Mouse (Mus musculus): Measurements from ENCODE around the gene Krt7. TPM values are rescaled to one million over a fixed set of nuclear protein-coding genes. Genes with fewer than 3 reads are reported as not detected.

Gene Krt7
- total and polyA plus RNA-seq, 3 experiments: 0.13 to 0.49 TPM; not detected in 1

GRCm38 (mm10) chr15:101455891-101456290 is 45.0 kb downstream of the Krt7 start:
- TF ChIP-seq GATA2 (IDR thresholded peaks at IDR 0.05; ENCODE audit: borderline replicate concordance, low read depth, low read length) (no peak), CTCF (IDR thresholded peaks at IDR 0.05; ENCODE audit: low read depth, low read length) (no peak), TAL1 (conservative IDR thresholded peaks at IDR 0.05; ENCODE audit: low read depth, low read length) (no peak), POLR2AphosphoS5 (IDR thresholded peaks at IDR 0.05; ENCODE audit: insufficient replicate concordance, low read depth, low read length) (no peak), GATA1 (IDR thresholded peaks at IDR 0.05; ENCODE audit: borderline replicate concordance, low read length) (no peak)
- no peak overlapping the region for H3K4me3 ChIP-seq (ENCODE audit: low read depth, low read length)
- no peaks in the 10 kb centered on the region for H3K36me3 ChIP-seq (replicated peaks)
- H3K27me3 ChIP-seq (ENCODE audit: insufficient read depth, low read length): no peaks in the 10 kb centered on the region
- no peaks in the 10 kb centered on the region for H3K4me1 ChIP-seq (ENCODE audit: insufficient read depth, low read depth, low read length)
- ATAC-seq (ENCODE audit: extremely low read depth, insufficient number of reproducible peaks, low FRiP score, poor library complexity, severe bottlenecking) (no peak), DNase-seq (ENCODE audit: low spot score) (no peak)
- peaks cover 62% of the 10 kb centered on the region for H3K9me3 ChIP-seq (replicated peaks)

- Histone ChIP-seq H3K27me3 (ENCODE audit: insufficient read depth, low read length) (no peaks in the 10 kb centered on the region), H3K9me3 (replicated peaks) (peaks cover 62% of the 10 kb centered on the region), H3K4me1 (ENCODE audit: insufficient read depth, low read depth, low read length) (no peaks in the 10 kb centered on the region), H3K36me3 (replicated peaks) (no peaks in the 10 kb centered on the region), H3K4me3 (ENCODE audit: low read depth, low read length) (no peak overlapping the region)
- ATAC-seq (ENCODE audit: extremely low read depth, insufficient number of reproducible peaks, low FRiP score, poor library complexity, severe bottlenecking): no peak
- no peak for TF ChIP-seq GATA2 (IDR thresholded peaks at IDR 0.05; ENCODE audit: borderline replicate concordance, low read depth, low read length)
- no peak for TF ChIP-seq POLR2AphosphoS5 (IDR thresholded peaks at IDR 0.05; ENCODE audit: insufficient replicate concordance, low read depth, low read length)
- TF ChIP-seq TAL1 (conservative IDR thresholded peaks at IDR 0.05; ENCODE audit: low read depth, low read length): no peak
- TF ChIP-seq CTCF (IDR thresholded peaks at IDR 0.05; ENCODE audit: low read depth, low read length): no peak
- no peak for TF ChIP-seq GATA1 (IDR thresholded peaks at IDR 0.05; ENCODE audit: borderline replicate concordance, low read length)
- DNase-seq (ENCODE audit: low spot score): no peak
Observed at GRCm38 (mm10) chr15:101458361-101458930, 47.6 kb downstream of the Krt7 start.

- no peaks in the 10 kb centered on the region for H3K4me1 ChIP-seq (ENCODE audit: insufficient read depth, low read depth, low read length)
- H3K27me3 ChIP-seq (ENCODE audit: insufficient read depth, low read length): no peaks in the 10 kb centered on the region
- ATAC-seq (ENCODE audit: extremely low read depth, insufficient number of reproducible peaks, low FRiP score, poor library complexity, severe bottlenecking): no peak
- no peak overlapping the region for H3K4me3 ChIP-seq (ENCODE audit: low read depth, low read length)
- no peaks in the 10 kb centered on the region for H3K36me3 ChIP-seq (replicated peaks)
- peaks cover 61% of the 10 kb centered on the region for H3K9me3 ChIP-seq (replicated peaks)
- no peak for DNase-seq (ENCODE audit: low spot score)
- no peak for TF ChIP-seq TAL1 (conservative IDR thresholded peaks at IDR 0.05; ENCODE audit: low read depth, low read length)
Observed at GRCm38 (mm10) chr15:101459283-101459682, 48.4 kb downstream of the Krt7 start.

GRCm38 (mm10) chr15:101463651-101464050 is 52.8 kb downstream of the Krt7 start, which contains the start of gene Krt81:
Gene Krt81, minus strand, starts transcription at chr15:101463751.
- peaks cover 36% of the 10 kb centered on the region for H3K9me3 ChIP-seq (replicated peaks)
- no peak within 1 kb of the TSS for H3K4me3 ChIP-seq (ENCODE audit: low read depth, low read length)
- H3K27me3 ChIP-seq (ENCODE audit: insufficient read depth, low read length): no peaks in the 10 kb centered on the region
- no peaks in the 10 kb centered on the region for H3K36me3 ChIP-seq (replicated peaks)
- H3K4me1 ChIP-seq (ENCODE audit: insufficient read depth, low read depth, low read length): no peaks in the 10 kb centered on the region
- ATAC-seq (ENCODE audit: extremely low read depth, insufficient number of reproducible peaks, low FRiP score, poor library complexity, severe bottlenecking) (no peak), DNase-seq (ENCODE audit: low spot score) (no peak)
- no peak for TF ChIP-seq GATA1 (IDR thresholded peaks at IDR 0.05; ENCODE audit: borderline replicate concordance, low read length)

GRCm38 (mm10) chr15:101469093-101469492 is 58.2 kb downstream of the Krt7 start:
- Histone ChIP-seq H3K4me3 (ENCODE audit: low read depth, low read length) (no peak overlapping the region), H3K9me3 (replicated peaks) (peaks cover 19% of the 10 kb centered on the region), H3K27me3 (ENCODE audit: insufficient read depth, low read length) (no peaks in the 10 kb centered on the region), H3K4me1 (ENCODE audit: insufficient read depth, low read depth, low read length) (no peaks in the 10 kb centered on the region), H3K36me3 (replicated peaks) (no peaks in the 10 kb centered on the region)
- ATAC-seq (ENCODE audit: extremely low read depth, insufficient number of reproducible peaks, low FRiP score, poor library complexity, severe bottlenecking) (no peak), DNase-seq (ENCODE audit: low spot score) (no peak)
- no peak for TF ChIP-seq POLR2AphosphoS5 (IDR thresholded peaks at IDR 0.05; ENCODE audit: insufficient replicate concordance, low read depth, low read length)
- TF ChIP-seq CTCF (IDR thresholded peaks at IDR 0.05; ENCODE audit: low read depth, low read length): no peak
- TF ChIP-seq GATA2 (IDR thresholded peaks at IDR 0.05; ENCODE audit: borderline replicate concordance, low read depth, low read length): no peak
- no peak for TF ChIP-seq GATA1 (IDR thresholded peaks at IDR 0.05; ENCODE audit: borderline replicate concordance, low read length)
- TF ChIP-seq TAL1 (conservative IDR thresholded peaks at IDR 0.05; ENCODE audit: low read depth, low read length): no peak

GRCm38 (mm10) chr15:101472952-101473528 is 62.2 kb downstream of the Krt7 start, which contains the start of gene Krt86:
Gene Krt86, plus strand, starts transcription at chr15:101473478.
- no peaks in the 10 kb centered on the region for H3K4me1 ChIP-seq (ENCODE audit: insufficient read depth, low read depth, low read length)
- no peaks in the 10 kb centered on the region for H3K27me3 ChIP-seq (ENCODE audit: insufficient read depth, low read length)
- H3K4me3 ChIP-seq (ENCODE audit: low read depth, low read length): no peak within 1 kb of the TSS
- H3K9me3 ChIP-seq (replicated peaks): peaks cover 26% of the 10 kb centered on the region
- no peak for TF ChIP-seq POLR2AphosphoS5 (IDR thresholded peaks at IDR 0.05; ENCODE audit: insufficient replicate concordance, low read depth, low read length)
- no peak for TF ChIP-seq GATA1 (IDR thresholded peaks at IDR 0.05; ENCODE audit: borderline replicate concordance, low read length)
- no peak for TF ChIP-seq TAL1 (conservative IDR thresholded peaks at IDR 0.05; ENCODE audit: low read depth, low read length)
- TF ChIP-seq GATA2 (IDR thresholded peaks at IDR 0.05; ENCODE audit: borderline replicate concordance, low read depth, low read length): no peak
- no peak for TF ChIP-seq CTCF (IDR thresholded peaks at IDR 0.05; ENCODE audit: low read depth, low read length)
- no peaks in the 10 kb centered on the region for H3K36me3 ChIP-seq (replicated peaks)
- DNase-seq (ENCODE audit: low spot score) (peak; percentile 9), ATAC-seq (ENCODE audit: extremely low read depth, insufficient number of reproducible peaks, low FRiP score, poor library complexity, severe bottlenecking) (no peak)

All from G1E (cell line).